Mouse (Mus musculus) hindbrain, embryonic 14.5 days (tissue): ENCODE measurements around the gene Tph1. TPM values are rescaled to one million over a fixed set of nuclear protein-coding genes. Genes with fewer than 3 reads are reported as not detected.
"Not testable (repeated sequence)": the region's sequence is repeated elsewhere in the genome, so short reads cannot be mapped to it uniquely, and the experiment has no call there.

Source experiments
- ATAC-seq: fragments of 200-750 bp; cut with Nextera tagmentation; 2 replicates; pipeline ENCODE4 v1.8.0; 2017; ENCODE audit warnings: moderate number of reproducible peaks, mild to moderate bottlenecking, moderate TSS enrichment, moderate library complexity; ENCODE audit not compliant: low FRiP score
- DNase-seq: peaks from one replicate; pipeline ENCODE4 v3.0.0-alpha.2; 2015; ENCODE audit warnings: low spot score
- H3K27ac ChIP-seq: fragments of 300-500 bp; sonication (generic); 2 replicates; pipeline ENCODE4 v1.5.1; 2014; ENCODE audit warnings: mild to moderate bottlenecking, moderate library complexity
- H3K27me3 ChIP-seq: fragments of 300-500 bp; sonication (generic); 2 replicates; pipeline ENCODE4 v1.6.1; 2014; ENCODE audit warnings: mild to moderate bottlenecking, low read length, mixed read lengths; ENCODE audit not compliant: control insufficient read depth, insufficient read depth
- H3K36me3 ChIP-seq: fragments of 300-500 bp; sonication (generic); replicated peaks from 2 replicates; pipeline ENCODE4 v1.6.1; 2014; ENCODE audit not compliant: control insufficient read depth, insufficient read depth
- H3K4me1 ChIP-seq: fragments of 300-500 bp; sonication (generic); replicated peaks from 2 replicates; pipeline ENCODE4 v1.6.1; 2014; ENCODE audit warnings: antibody characterized with exemption, low read length, mixed read lengths; ENCODE audit not compliant: control insufficient read depth, insufficient read depth
- H3K4me2 ChIP-seq: fragments of 300-500 bp; sonication (generic); replicated peaks from 2 replicates; pipeline ENCODE4 v1.6.1; 2014; ENCODE audit warnings: mild to moderate bottlenecking, moderate library complexity
- H3K4me3 ChIP-seq: fragments of 300-500 bp; sonication (generic); replicated peaks from 2 replicates; pipeline ENCODE4 v1.5.1; 2014; ENCODE audit warnings: mild to moderate bottlenecking, low read length
- H3K9ac ChIP-seq: fragments of 300-500 bp; sonication (generic); 2 replicates; pipeline ENCODE4 v1.6.1; 2014
- H3K9me3 ChIP-seq: fragments of 300-500 bp; sonication (generic); 2 replicates; pipeline ENCODE4 v1.6.1; 2016; ENCODE audit warnings: low read length; ENCODE audit not compliant: control insufficient read depth
- WGBS: fragments of 180-500 bp; shearing (Covaris S2); extraction: QIAGEN DNeasy Blood & Tissue Kit; methylation state at CpG from one replicate; pipeline ENCODE4 v1.1.7; 2014; 5-methylcytosine and 5-hydroxymethylcytosine counted together
- polyA plus RNA-seq: library from polyadenylated mRNA; unstranded; fragments of >200 nt; fragmentation: Nextera tagmentation; extraction: Ambion mirVana; gene quantifications from 2 replicates; pipeline ENCODE4 v1.2.1, GENCODE M21; 2014

Gene Tph1
- polyA plus RNA-seq, 1 experiment from 2014 or later: 0.19 TPM

DNA sequence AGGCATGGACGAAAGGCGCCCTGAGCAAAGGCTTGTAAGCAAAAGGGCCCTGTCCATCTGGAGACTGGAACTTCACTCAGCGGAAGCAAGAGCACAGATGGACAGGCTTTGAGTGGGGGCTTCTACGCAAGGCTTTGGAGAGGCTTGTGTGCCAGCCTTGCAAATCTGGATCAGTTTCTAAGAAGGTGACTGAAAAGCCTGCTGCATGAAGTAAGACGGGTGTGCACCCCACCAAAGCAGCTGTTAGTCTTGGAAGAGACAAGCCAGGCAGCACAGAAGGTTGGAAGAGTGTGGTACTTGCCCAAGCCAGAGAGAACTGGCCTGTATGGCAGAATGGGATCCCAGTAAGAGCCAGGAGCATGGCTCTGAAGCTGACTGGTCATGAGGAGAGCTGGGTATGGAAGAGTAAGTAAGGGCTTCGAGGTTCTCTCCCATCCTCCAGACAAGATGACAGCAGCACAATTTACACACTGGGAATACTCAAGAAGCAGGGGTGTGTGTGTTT lies 28.2 kb upstream of the Tph1 start:
- no peak overlapping the region for H3K27ac ChIP-seq
- 98% methylated on average over 6 of the region's 6 CpGs for WGBS
- ATAC-seq: no peak
- peaks cover 90% of the 10 kb centered on the region for H3K36me3 ChIP-seq
- no peak overlapping the region for H3K4me3 ChIP-seq
- no peaks in the 10 kb centered on the region for H3K27me3 ChIP-seq
- H3K9ac ChIP-seq: no peak overlapping the region
- no peaks in the 10 kb centered on the region for H3K4me1 ChIP-seq
- no peak overlapping the region for H3K4me2 ChIP-seq
- H3K9me3 ChIP-seq: no peaks in the 10 kb centered on the region
- no peak for DNase-seq

DNA sequence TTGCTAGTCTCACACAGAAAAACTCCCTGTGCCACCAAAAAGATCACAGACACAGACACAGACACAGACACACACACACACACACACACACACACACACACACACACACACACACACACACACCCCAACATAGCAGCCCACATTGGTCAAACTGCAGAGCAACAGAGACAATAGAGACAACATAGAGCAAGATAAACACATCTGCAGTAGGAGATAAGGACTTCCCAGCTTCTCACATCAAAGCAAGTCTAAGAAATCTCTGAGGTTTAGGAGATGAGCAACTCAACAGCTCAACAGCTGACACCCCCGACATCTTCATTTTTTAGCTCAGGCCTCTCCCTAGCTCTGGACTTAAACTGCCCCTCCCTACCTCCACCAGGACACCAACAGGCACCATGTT lies 24.4 kb upstream of the Tph1 start:
- DNase-seq (no peak), ATAC-seq (no peak)
- H3K4me3 ChIP-seq: no peak overlapping the region
- no peak overlapping the region for H3K27ac ChIP-seq
- H3K9me3 ChIP-seq: no peaks in the 10 kb centered on the region
- H3K36me3 ChIP-seq: peaks cover 68% of the 10 kb centered on the region
- no peaks in the 10 kb centered on the region for H3K4me1 ChIP-seq
- no peak overlapping the region for H3K4me2 ChIP-seq
- no peak overlapping the region for H3K9ac ChIP-seq
- 89% methylated on average over 1 of the region's 1 CpGs for WGBS
- H3K27me3 ChIP-seq: no peaks in the 10 kb centered on the region

DNA sequence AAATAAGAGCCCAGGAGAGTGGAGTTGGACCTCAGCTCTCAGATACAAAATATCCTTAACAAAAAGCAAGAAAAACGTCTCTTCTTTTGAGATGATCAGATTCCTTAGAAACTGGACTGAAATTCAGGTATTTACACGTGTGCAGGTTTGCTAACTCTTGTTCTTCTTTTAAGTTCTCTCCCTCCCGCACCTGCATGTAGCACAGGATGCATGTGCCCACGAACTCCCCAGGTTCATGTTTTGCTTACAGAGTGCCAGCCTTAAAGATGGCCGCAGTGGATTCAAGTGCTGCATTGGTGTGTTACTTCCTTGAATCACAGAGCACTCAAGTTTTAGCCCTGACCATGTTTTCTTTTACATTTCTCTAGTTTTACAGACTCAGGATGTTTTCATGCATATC lies 14.5 kb upstream of the Tph1 start:
- Histone ChIP-seq H3K27ac (no peak overlapping the region), H3K27me3 (no peaks in the 10 kb centered on the region), H3K4me2 (no peak overlapping the region), H3K4me1 (no peaks in the 10 kb centered on the region), H3K4me3 (no peak overlapping the region), H3K36me3 (peaks cover 40% of the 10 kb centered on the region), H3K9me3 (0 out of 2 replicates have a peak, but pooled peaks cover 2% of the 10 kb centered on the region), H3K9ac (no peak overlapping the region)
- no peak for DNase-seq
- no peak for ATAC-seq
- WGBS: 90% methylated on average over 5 of the region's 5 CpGs

DNA sequence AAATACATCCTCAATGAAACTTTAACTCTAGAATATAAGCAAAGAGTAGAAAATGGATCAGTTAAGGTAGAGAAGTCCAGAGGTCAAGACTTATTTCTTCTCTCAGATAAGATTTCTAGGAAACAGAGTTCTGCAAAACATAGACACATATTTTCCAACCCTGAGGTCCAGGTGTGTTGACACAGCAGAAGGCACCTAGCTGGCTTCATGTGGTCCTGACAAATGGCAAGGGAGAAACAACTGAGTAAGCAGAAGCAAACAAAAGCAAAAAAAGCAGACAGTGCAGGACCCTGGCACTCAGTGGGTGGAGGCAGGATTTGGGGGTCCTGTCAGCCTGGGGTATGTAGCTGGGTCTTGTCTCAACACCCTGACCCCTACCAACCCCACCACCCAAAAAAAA lies 8.4 kb upstream of the Tph1 start:
- DNase-seq: no peak
- Histone ChIP-seq H3K4me1 (no peaks in the 10 kb centered on the region), H3K9ac (no peak overlapping the region), H3K27me3 (no peaks in the 10 kb centered on the region), H3K4me2 (no peak overlapping the region), H3K36me3 (no peaks in the 10 kb centered on the region), H3K27ac (no peak overlapping the region), H3K4me3 (no peak overlapping the region), H3K9me3 (0 out of 2 replicates have a peak, but pooled peaks cover 2% of the 10 kb centered on the region)
- ATAC-seq: no peak

DNA sequence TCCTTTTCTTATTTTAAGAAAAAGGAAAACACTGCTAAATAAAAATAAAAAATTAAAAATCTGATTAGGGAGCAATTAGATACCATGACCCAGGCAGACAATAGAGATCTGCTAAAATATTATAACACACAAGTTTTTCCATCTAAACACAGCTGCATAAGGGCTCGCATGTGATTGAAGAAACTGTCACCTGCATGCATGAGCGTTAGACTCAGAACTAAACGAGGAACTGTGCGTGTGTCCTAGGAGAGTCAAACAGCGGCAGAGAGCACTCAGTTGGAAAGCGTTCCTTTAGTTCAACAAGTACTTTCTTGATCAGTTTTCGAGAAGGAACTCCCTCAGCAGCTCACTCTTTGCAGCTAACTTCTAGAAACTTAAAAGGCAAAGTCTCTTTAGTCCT lies 6.7 kb upstream of the Tph1 start:
- not testable (repeated sequence) for H3K36me3 ChIP-seq, H3K27me3 ChIP-seq, H3K4me1 ChIP-seq, H3K27ac ChIP-seq, H3K9me3 ChIP-seq, H3K4me2 ChIP-seq, H3K4me3 ChIP-seq, ATAC-seq, H3K9ac ChIP-seq, DNase-seq
- WGBS: 83% methylated on average over 7 of the region's 7 CpGs

DNA sequence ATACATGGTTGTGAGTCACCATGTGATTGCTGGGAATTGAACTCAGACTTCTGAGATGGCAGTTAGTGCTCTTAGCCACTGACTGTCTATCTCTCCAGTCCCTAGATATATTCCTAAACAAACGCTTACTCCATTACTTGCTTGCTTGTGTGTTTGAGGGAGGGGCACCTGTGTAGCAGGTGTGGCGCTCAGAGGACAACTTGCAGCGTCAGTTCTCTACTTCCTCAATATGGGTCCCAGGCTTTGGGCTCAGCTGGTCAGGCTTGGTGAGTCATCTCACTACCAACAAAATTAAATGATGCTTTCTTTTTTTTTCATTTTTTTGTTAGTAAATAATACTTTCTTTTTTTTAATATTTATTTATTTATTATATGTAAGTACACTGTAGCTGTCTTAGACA lies 6.1 kb upstream of the Tph1 start:
- no peak for DNase-seq
- Histone ChIP-seq H3K4me2 (no peak overlapping the region), H3K4me3 (no peak overlapping the region), H3K27me3 (no peaks in the 10 kb centered on the region), H3K9me3 (0 out of 2 replicates have a peak, but pooled peaks cover 2% of the 10 kb centered on the region), H3K36me3 (no peaks in the 10 kb centered on the region), H3K4me1 (no peaks in the 10 kb centered on the region), H3K27ac (no peak overlapping the region), H3K9ac (no peak overlapping the region)
- no peak for ATAC-seq
- 94% methylated on average over 3 of the region's 3 CpGs for WGBS

DNA sequence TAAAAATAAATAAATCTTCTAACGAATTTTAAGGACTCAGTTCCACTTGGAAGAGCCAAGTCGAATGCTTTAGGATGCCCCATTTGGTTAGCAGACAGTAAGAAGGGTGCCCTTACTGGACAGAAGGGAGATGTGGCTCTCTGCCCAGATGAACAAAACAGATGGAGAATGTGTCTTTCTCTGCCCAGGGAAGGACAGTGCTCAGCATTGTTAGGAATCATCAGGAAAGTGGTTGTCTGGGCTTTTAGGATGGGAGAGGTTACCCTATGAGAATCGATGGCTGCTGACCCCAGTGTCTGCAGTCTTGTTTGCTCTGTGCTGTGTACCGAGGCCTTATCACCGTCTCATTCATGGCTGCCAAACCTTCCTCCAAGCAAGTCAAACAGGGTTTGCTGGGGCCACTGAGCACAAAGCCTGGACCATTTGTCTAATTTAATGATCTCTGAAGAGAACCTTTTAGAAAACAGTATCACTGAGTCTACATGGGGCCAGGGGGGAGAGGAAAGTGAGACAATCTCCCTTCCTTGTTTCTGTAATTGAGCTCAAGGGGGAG lies 4.5 kb upstream of the Tph1 start:
- no peak for ATAC-seq
- Histone ChIP-seq H3K9me3 (no peaks in the 10 kb centered on the region), H3K36me3 (no peaks in the 10 kb centered on the region), H3K27ac (no peak overlapping the region), H3K4me2 (no peak overlapping the region), H3K27me3 (no peaks in the 10 kb centered on the region), H3K4me3 (no peak overlapping the region), H3K9ac (no peak overlapping the region), H3K4me1 (no peaks in the 10 kb centered on the region)
- no peak for DNase-seq
- 63% methylated on average over 5 of the region's 5 CpGs for WGBS

DNA sequence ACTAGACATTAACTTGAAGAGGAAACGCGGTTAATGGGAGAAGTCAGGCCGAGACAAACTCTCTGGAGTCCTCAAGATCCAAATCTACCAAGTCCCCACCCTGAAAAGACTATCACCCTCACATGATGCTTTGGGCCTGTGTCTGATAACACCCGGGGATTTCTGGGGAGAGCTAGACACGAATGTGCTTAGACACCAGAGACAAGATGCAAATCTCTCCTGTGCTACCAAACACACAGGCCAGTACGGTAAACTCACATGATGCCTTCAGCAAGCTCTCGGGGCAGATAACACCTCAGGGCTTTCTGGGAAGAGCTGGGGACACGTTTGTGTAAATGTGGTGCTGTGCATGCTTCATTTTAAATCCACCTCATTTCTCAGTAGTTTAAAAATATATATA lies 3.5 kb upstream of the Tph1 start:
- no peaks in the 10 kb centered on the region for H3K36me3 ChIP-seq
- H3K27me3 ChIP-seq: no peaks in the 10 kb centered on the region
- H3K4me2 ChIP-seq: no peak overlapping the region
- ATAC-seq (no peak), DNase-seq (no peak)
- H3K27ac ChIP-seq: no peak overlapping the region
- 87% methylated on average over 8 of the region's 8 CpGs for WGBS
- no peak overlapping the region for H3K4me3 ChIP-seq
- no peaks in the 10 kb centered on the region for H3K4me1 ChIP-seq
- H3K9me3 ChIP-seq: no peaks in the 10 kb centered on the region
- no peak overlapping the region for H3K9ac ChIP-seq

DNA sequence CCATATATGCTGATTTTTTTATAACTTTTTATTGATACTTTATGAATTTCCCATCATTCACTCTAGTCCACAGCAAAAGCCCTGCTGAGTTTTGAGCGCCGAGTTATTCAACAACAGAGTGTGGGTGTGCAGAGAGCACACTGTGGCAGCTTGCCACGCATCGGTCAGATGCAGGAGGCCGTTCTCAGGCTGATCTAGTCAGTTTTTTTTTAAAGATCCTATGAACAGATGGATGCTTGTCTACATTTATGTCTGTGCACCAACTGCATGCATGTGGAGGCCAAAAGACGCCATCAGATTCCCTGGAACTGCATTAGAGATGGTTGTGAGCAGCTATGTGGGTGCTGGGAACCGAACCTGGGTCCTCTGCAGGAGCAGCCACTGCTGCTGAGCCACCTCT lies 2.7 kb upstream of the Tph1 start:
- H3K9me3 ChIP-seq: no peaks in the 10 kb centered on the region
- H3K4me1 ChIP-seq: no peaks in the 10 kb centered on the region
- WGBS: 90% methylated on average over 7 of the region's 7 CpGs
- H3K27ac ChIP-seq: no peak overlapping the region
- no peaks in the 10 kb centered on the region for H3K27me3 ChIP-seq
- H3K36me3 ChIP-seq: no peaks in the 10 kb centered on the region
- H3K9ac ChIP-seq: no peak overlapping the region
- DNase-seq (no peak), ATAC-seq (no peak)
- H3K4me2 ChIP-seq: no peak overlapping the region
- H3K4me3 ChIP-seq: no peak overlapping the region

DNA sequence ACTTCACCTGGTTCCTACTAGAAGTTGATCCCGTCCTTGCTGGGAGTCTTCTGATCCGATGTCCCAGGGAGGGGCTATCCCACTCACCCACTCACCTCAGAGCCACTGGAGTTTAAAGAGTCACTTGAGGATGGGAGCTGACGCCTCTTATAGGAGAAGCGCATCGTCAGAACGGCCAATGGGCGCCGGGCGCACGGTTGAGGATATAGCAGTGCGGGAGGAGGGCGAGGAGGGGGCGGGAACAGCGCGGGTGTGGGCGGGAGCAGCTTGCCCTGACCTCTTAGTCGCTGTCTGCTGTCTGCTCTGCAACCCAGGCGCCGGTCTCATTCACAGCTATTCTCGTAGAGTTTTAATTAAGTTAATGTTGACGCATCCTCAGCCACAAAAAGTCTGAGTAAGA lies 5.1 kb downstream of the Tph1 start:
- H3K27me3 ChIP-seq: peaks cover 13% of the 10 kb centered on the region; the same call in 1 of the 2 replicates
- no peak overlapping the region; the same call in 1 of the 2 replicates for H3K4me3 ChIP-seq
- H3K4me1 ChIP-seq: peaks cover 5% of the 10 kb centered on the region; the same call in 1 of the 2 replicates
- no peak for ATAC-seq
- no peak overlapping the region for H3K9ac ChIP-seq
- H3K9me3 ChIP-seq: no peaks in the 10 kb centered on the region
- no peaks in the 10 kb centered on the region for H3K36me3 ChIP-seq
- DNase-seq: no peak
- H3K4me2 ChIP-seq: peak overlapping the region; percentile 44
- WGBS: 1% methylated on average over 21 of the region's 21 CpGs
- no peak overlapping the region for H3K27ac ChIP-seq
